In genomic region chr11:82514526-82515144, GRCm38 (mm10) we compare ENCODE assay signal across 12 mouse cellular contexts.
DNase-seq lines count a peak whose midpoint lies in the region; ATAC-seq lines count a peak whose summit lies in the region.
"Had no signal": no experiment of that assay in that cellular context is flagged by ENCODE, and none has a peak within 500 bp of the region (broad histone marks: within the 10 kb centered on the region; RNA-seq: fewer than 3 reads in every experiment).

No protein-coding gene starts in this region.

- H3K9me3 ChIP-seq in forebrain, embryonic 11.5 days (ENCODE audit: control insufficient read depth, low read length): no peaks in the 10 kb centered on the region
- no peaks in the 10 kb centered on the region for H3K9me3 ChIP-seq in forebrain, embryonic 14.5 days (replicated peaks; ENCODE audit: control insufficient read depth, low read length)
- H3K9me3 ChIP-seq in midbrain, embryonic 14.5 days (ENCODE audit: control insufficient read depth, low read length): no peaks in the 10 kb centered on the region
- no peaks in the 10 kb centered on the region for H3K9me3 ChIP-seq in midbrain, embryonic 13.5 days
- no peaks in the 10 kb centered on the region for H3K9me3 ChIP-seq in neural tube, embryonic 11.5 days (ENCODE audit: control insufficient read depth, low read length)
- H3K9me3 ChIP-seq: heart, embryonic 15.5 days; limb, embryonic 15.5 days; neural tube, embryonic 13.5 days had no signal

- ATAC-seq in forebrain, embryonic 11.5 days (replicated peaks; ENCODE audit: low FRiP score): no peak
- no peak for ATAC-seq in forebrain, embryonic 14.5 days
- no peak for ATAC-seq in midbrain, embryonic 14.5 days (ENCODE audit: low FRiP score, low TSS enrichment)
- ATAC-seq in midbrain, embryonic 13.5 days: no peak
- 0 out of 2 replicates have a peak, but pooled peaks have one; percentile 15 for ATAC-seq in common myeloid progenitor, adult 5-6 weeks (replicated peaks; ENCODE audit: low read depth, poor library complexity, severe bottlenecking)
- ATAC-seq in neural tube, embryonic 11.5 days (ENCODE audit: insufficient read depth, low FRiP score, low TSS enrichment): no peak

- H3K9ac ChIP-seq in forebrain, embryonic 11.5 days (ENCODE audit: low read length): no peak overlapping the region
- H3K9ac ChIP-seq in forebrain, embryonic 14.5 days (ENCODE audit: low read length): no peak overlapping the region
- H3K9ac ChIP-seq in midbrain, embryonic 14.5 days (replicated peaks; ENCODE audit: low read length): no peak overlapping the region
- no peak overlapping the region for H3K9ac ChIP-seq in midbrain, embryonic 13.5 days (replicated peaks)
- H3K9ac ChIP-seq in neural tube, embryonic 11.5 days (ENCODE audit: low read length): no peak overlapping the region
- H3K9ac ChIP-seq: heart, embryonic 15.5 days; limb, embryonic 15.5 days; neural tube, embryonic 13.5 days had no signal

- no peak overlapping the region for H3K4me3 ChIP-seq in forebrain, embryonic 11.5 days (ENCODE audit: low read depth, low read length)
- H3K4me3 ChIP-seq in forebrain, embryonic 14.5 days (ENCODE audit: low read depth, low read length): no peak overlapping the region
- no peak overlapping the region for H3K4me3 ChIP-seq in midbrain, embryonic 14.5 days (replicated peaks; ENCODE audit: low read depth, low read length)
- no peak overlapping the region for H3K4me3 ChIP-seq in midbrain, embryonic 13.5 days (replicated peaks)
- no peak overlapping the region for H3K4me3 ChIP-seq in neural tube, embryonic 11.5 days (ENCODE audit: low read depth, low read length)
- H3K4me3 ChIP-seq: heart, embryonic 15.5 days; limb, embryonic 15.5 days; neural tube, embryonic 13.5 days had no signal

- whole genome bisulfite sequencing in forebrain, embryonic 11.5 days: 90% methylated on average over 4 of the region's 4 CpGs
- 91% methylated on average over 4 of the region's 4 CpGs for WGBS in forebrain, embryonic 14.5 days
- WGBS in midbrain, embryonic 14.5 days: 79% methylated on average over 4 of the region's 4 CpGs
- WGBS in midbrain, embryonic 13.5 days: 92% methylated on average over 4 of the region's 4 CpGs
- WGBS in neural tube, embryonic 11.5 days: 88% methylated on average over 4 of the region's 4 CpGs

- no peak overlapping the region for H3K27ac ChIP-seq in forebrain, embryonic 11.5 days (ENCODE audit: low read depth, low read length)
- no peak overlapping the region for H3K27ac ChIP-seq in forebrain, embryonic 14.5 days (ENCODE audit: low read depth, low read length)
- no peak overlapping the region for H3K27ac ChIP-seq in midbrain, embryonic 14.5 days (replicated peaks; ENCODE audit: low read depth, low read length)
- no peak overlapping the region for H3K27ac ChIP-seq in midbrain, embryonic 13.5 days
- H3K27ac ChIP-seq in neural tube, embryonic 11.5 days (ENCODE audit: low read depth, low read length): no peak overlapping the region
- H3K27ac ChIP-seq: heart, embryonic 15.5 days; limb, embryonic 15.5 days; neural tube, embryonic 13.5 days had no signal

- H3K27me3 ChIP-seq in forebrain, embryonic 11.5 days (ENCODE audit: control insufficient read depth, insufficient read depth, low read length): no peaks in the 10 kb centered on the region
- H3K27me3 ChIP-seq in forebrain, embryonic 14.5 days (replicated peaks; ENCODE audit: control insufficient read depth, insufficient read depth, low read length): no peaks in the 10 kb centered on the region
- no peaks in the 10 kb centered on the region for H3K27me3 ChIP-seq in midbrain, embryonic 14.5 days (ENCODE audit: control insufficient read depth, insufficient read depth, low read length)
- H3K27me3 ChIP-seq in midbrain, embryonic 13.5 days: 0 out of 2 replicates have a peak, but pooled peaks cover 5% of the 10 kb centered on the region
- H3K27me3 ChIP-seq in neural tube, embryonic 11.5 days (ENCODE audit: control insufficient read depth, insufficient read depth, low read length): no peaks in the 10 kb centered on the region
- H3K27me3 ChIP-seq: limb, embryonic 15.5 days; neural tube, embryonic 13.5 days had no signal

- no peaks in the 10 kb centered on the region; the same call in 1 of the 2 replicates for H3K4me1 ChIP-seq in forebrain, embryonic 11.5 days (replicated peaks; ENCODE audit: control insufficient read depth, insufficient read depth, low read length)
- H3K4me1 ChIP-seq in forebrain, embryonic 14.5 days (ENCODE audit: control insufficient read depth, insufficient read depth, low read length): no peaks in the 10 kb centered on the region; the same call in 1 of the 2 replicates
- H3K4me1 ChIP-seq in midbrain, embryonic 14.5 days (ENCODE audit: control insufficient read depth, insufficient read depth, low read length): no peaks in the 10 kb centered on the region
- peaks cover 3% of the 10 kb centered on the region; the same call in 1 of the 2 replicates for H3K4me1 ChIP-seq in midbrain, embryonic 13.5 days (replicated peaks)
- H3K4me1 ChIP-seq in neural tube, embryonic 11.5 days (ENCODE audit: control insufficient read depth, insufficient read depth, low read length): peaks cover 9% of the 10 kb centered on the region
- H3K4me1 ChIP-seq: heart, embryonic 15.5 days; limb, embryonic 15.5 days had no signal

- H3K4me2 ChIP-seq in forebrain, embryonic 11.5 days (ENCODE audit: low read depth, low read length, severe bottlenecking): no peak overlapping the region
- no peak overlapping the region for H3K4me2 ChIP-seq in forebrain, embryonic 14.5 days (ENCODE audit: low read length)
- no peak overlapping the region for H3K4me2 ChIP-seq in midbrain, embryonic 14.5 days (ENCODE audit: low read length)
- no peak overlapping the region for H3K4me2 ChIP-seq in midbrain, embryonic 13.5 days (replicated peaks)
- H3K4me2 ChIP-seq in neural tube, embryonic 11.5 days (ENCODE audit: low read depth): no peak overlapping the region
- H3K4me2 ChIP-seq: heart, embryonic 15.5 days; limb, embryonic 15.5 days; neural tube, embryonic 13.5 days had no signal

- DNase-seq in forebrain, embryonic 11.5 days (ENCODE audit: low spot score): peak; percentile 66
- DNase-seq in forebrain, embryonic 14.5 days (ENCODE audit: low spot score): no peak
- peak; percentile 22 for DNase-seq in midbrain, embryonic 14.5 days
- DNase-seq in neural tube, embryonic 11.5 days (ENCODE audit: low spot score): peak; percentile 45
- no peak for DNase-seq in left cerebral cortex, adult 11 months (ENCODE audit: low spot score)
- DNase-seq in spleen, postnatal 14 days (ENCODE audit: low spot score in 2 of 2): no peak

- no peaks in the 10 kb centered on the region for H3K36me3 ChIP-seq in forebrain, embryonic 11.5 days (ENCODE audit: control insufficient read depth, insufficient read depth, low read length)
- H3K36me3 ChIP-seq in forebrain, embryonic 14.5 days (ENCODE audit: control insufficient read depth, insufficient read depth, low read length): no peaks in the 10 kb centered on the region
- H3K36me3 ChIP-seq in midbrain, embryonic 14.5 days (ENCODE audit: control insufficient read depth, insufficient read depth, low read length): no peaks in the 10 kb centered on the region
- no peaks in the 10 kb centered on the region for H3K36me3 ChIP-seq in midbrain, embryonic 13.5 days
- no peaks in the 10 kb centered on the region for H3K36me3 ChIP-seq in neural tube, embryonic 11.5 days (ENCODE audit: control insufficient read depth, insufficient read depth, low read length)
- H3K36me3 ChIP-seq: G1E; heart, embryonic 15.5 days; limb, embryonic 15.5 days; neural tube, embryonic 13.5 days had no signal

Comparison
In these comparisons a context has a peak if more than half of its experiments do, and no peak if none do; other contexts are left out.
1. DNase-seq: peak in forebrain, embryonic 11.5 days (single experiment), midbrain, embryonic 14.5 days (single experiment) and neural tube, embryonic 11.5 days (single experiment); none in forebrain, embryonic 14.5 days (single experiment), left cerebral cortex, adult 11 months (single experiment) and spleen, postnatal 14 days (0 of 2).